Mouse (Mus musculus): ENCODE measurements around the gene Ciz1. TPM values are rescaled to one million over a fixed set of nuclear protein-coding genes. Genes with fewer than 3 reads are reported as not detected.

Ciz1 gene
- polyA plus RNA-seq, 2 experiments, result 13.1 to 40.3 TPM

DNA sequence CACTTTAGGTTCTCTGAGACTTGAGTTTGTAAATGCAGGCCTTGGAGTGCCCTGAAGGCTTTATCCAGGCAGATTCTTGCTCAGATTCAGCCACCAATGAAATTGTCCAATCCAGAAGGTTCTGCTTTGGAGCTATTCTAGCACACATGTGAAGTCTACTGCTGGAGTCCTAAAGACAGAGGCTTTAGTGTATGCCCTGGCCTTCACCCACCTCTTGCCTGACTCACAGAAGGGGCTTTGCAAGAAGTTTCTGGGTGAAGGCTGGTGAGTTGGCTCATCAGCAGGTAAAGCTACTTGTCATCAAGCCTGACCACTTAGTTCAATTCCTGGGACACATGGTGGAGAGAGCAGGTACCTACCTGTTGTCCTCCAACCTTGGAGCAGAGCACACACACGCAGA is 74.0 kb downstream of the Ciz1 start:
- H3K9ac ChIP-seq (replicated peaks), result no peak overlapping the region
- no peaks in the 10 kb centered on the region for H3K36me3 ChIP-seq (replicated peaks; ENCODE audit: control insufficient read depth, insufficient read depth, low read depth)
- no peaks in the 10 kb centered on the region for H3K9me3 ChIP-seq (ENCODE audit: control insufficient read depth, low read length)
- H3K4me1 ChIP-seq (replicated peaks; ENCODE audit: control insufficient read depth in 2 of 2, insufficient read depth in 2 of 2, low read length in 1 of 2), result peaks cover 29 to 61% of the 10 kb centered on the region in 2 experiments
- TF ChIP-seq EP300 (IDR thresholded peaks at IDR 0.05; ENCODE audit: low read depth) (no peak), CTCF (IDR thresholded peaks at IDR 0.05; ENCODE audit: low read depth) (no peak)
- 67% methylated on average over 1 of the region's 1 CpGs for WGBS (ENCODE audit: insufficient replicate concordance)
- ATAC-seq (ENCODE audit: insufficient read depth) (no peak), DNase-seq (ENCODE audit: low read depth in 3 of 3, low spot score in 3 of 3) (no peak)
- H3K4me2 ChIP-seq (ENCODE audit: low read depth), result no peak overlapping the region
- H3K27ac ChIP-seq, result no peak overlapping the region
- H3K27me3 ChIP-seq (ENCODE audit: control insufficient read depth, insufficient read depth, low read length), result no peaks in the 10 kb centered on the region
- H3K4me3 ChIP-seq (ENCODE audit: insufficient read depth in 1 of 2, low read depth in 2 of 2, low read length in 2 of 2), result no peak overlapping the region

DNA sequence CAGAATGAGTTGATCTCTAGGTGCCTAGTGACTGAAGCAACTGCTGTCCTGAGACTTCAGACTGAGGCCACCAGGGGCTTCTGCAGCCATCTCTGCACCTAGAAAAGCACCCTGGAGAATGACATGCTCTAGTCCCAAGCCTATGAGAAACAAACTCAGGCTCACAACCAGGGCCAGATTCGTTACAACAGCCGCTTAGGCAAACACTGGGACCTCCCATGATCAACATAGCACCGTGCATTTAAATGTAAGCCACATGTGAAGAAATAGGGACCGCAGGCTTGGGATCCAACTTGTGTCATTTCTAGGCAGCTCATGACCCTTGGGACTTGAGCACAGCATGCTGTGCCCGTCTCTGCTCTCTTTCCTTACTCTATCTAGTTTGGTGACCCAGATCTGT is 75.6 kb downstream of the Ciz1 start:
- Histone ChIP-seq H3K9me3 (ENCODE audit: control insufficient read depth, low read length) (no peaks in the 10 kb centered on the region), H3K4me2 (ENCODE audit: low read depth) (no peak overlapping the region), H3K36me3 (replicated peaks; ENCODE audit: control insufficient read depth, insufficient read depth, low read depth) (no peaks in the 10 kb centered on the region), H3K27ac (no peak overlapping the region), H3K4me1 (replicated peaks; ENCODE audit: control insufficient read depth in 2 of 2, insufficient read depth in 2 of 2, low read length in 1 of 2) (peaks cover 25 to 54% of the 10 kb centered on the region in 2 experiments), H3K27me3 (ENCODE audit: control insufficient read depth, insufficient read depth, low read length) (no peaks in the 10 kb centered on the region), H3K4me3 (ENCODE audit: insufficient read depth in 1 of 2, low read depth in 2 of 2, low read length in 2 of 2) (no peak overlapping the region), H3K9ac (replicated peaks) (no peak overlapping the region)
- TF ChIP-seq CTCF (IDR thresholded peaks at IDR 0.05; ENCODE audit: low read depth) (no peak), EP300 (IDR thresholded peaks at IDR 0.05; ENCODE audit: low read depth) (no peak)
- DNase-seq (ENCODE audit: low read depth in 3 of 3, low spot score in 3 of 3), result no peak
- 76% methylated on average over 5 of the region's 5 CpGs for WGBS (ENCODE audit: insufficient replicate concordance)
- ATAC-seq (ENCODE audit: insufficient read depth), result no peak

DNA sequence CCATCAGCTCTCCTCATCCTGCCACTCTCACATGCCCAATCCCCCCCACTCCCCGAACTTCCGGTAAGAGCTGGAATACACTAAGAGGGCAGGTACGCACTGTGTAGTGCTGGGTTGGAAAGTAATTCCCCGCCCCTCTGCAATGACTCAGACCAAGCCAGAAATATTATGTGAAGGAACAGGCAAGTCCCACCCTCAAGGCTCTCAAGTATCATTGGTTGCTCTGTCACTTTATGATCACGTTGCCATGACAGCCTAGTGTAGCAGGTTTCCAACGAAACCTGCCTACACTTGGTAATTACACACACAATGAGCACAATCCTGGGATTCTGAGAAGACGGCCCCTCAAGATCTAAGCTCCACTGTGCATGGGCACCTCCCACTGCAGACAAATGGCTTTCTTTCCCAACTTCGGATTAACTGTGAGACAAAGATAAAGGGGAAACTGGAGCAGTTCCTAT is 76.2 kb downstream of the Ciz1 start:
- H3K4me2 ChIP-seq (ENCODE audit: low read depth), result no peak overlapping the region
- H3K9me3 ChIP-seq (ENCODE audit: control insufficient read depth, low read length), result no peaks in the 10 kb centered on the region
- H3K4me3 ChIP-seq (ENCODE audit: insufficient read depth in 1 of 2, low read depth in 2 of 2, low read length in 2 of 2), result no peak overlapping the region
- ATAC-seq (ENCODE audit: insufficient read depth), result no peak; the same call in 1 of the 2 replicates
- H3K9ac ChIP-seq (replicated peaks), result no peak overlapping the region
- H3K27ac ChIP-seq, result no peak overlapping the region
- no peaks in the 10 kb centered on the region for H3K36me3 ChIP-seq (replicated peaks; ENCODE audit: control insufficient read depth, insufficient read depth, low read depth)
- no peaks in the 10 kb centered on the region for H3K27me3 ChIP-seq (ENCODE audit: control insufficient read depth, insufficient read depth, low read length)
- peaks cover 22 to 48% of the 10 kb centered on the region in 2 experiments for H3K4me1 ChIP-seq (replicated peaks; ENCODE audit: control insufficient read depth in 2 of 2, insufficient read depth in 2 of 2, low read length in 1 of 2)
- peak in 1 of 3 experiments; percentile 44 for DNase-seq (ENCODE audit: low read depth in 3 of 3, low spot score in 3 of 3)
- 50% methylated on average over 8 of the region's 8 CpGs for WGBS (ENCODE audit: insufficient replicate concordance)
- TF ChIP-seq EP300 (IDR thresholded peaks at IDR 0.05; ENCODE audit: low read depth) (no peak), CTCF (IDR thresholded peaks at IDR 0.05; ENCODE audit: low read depth) (no peak)

DNA sequence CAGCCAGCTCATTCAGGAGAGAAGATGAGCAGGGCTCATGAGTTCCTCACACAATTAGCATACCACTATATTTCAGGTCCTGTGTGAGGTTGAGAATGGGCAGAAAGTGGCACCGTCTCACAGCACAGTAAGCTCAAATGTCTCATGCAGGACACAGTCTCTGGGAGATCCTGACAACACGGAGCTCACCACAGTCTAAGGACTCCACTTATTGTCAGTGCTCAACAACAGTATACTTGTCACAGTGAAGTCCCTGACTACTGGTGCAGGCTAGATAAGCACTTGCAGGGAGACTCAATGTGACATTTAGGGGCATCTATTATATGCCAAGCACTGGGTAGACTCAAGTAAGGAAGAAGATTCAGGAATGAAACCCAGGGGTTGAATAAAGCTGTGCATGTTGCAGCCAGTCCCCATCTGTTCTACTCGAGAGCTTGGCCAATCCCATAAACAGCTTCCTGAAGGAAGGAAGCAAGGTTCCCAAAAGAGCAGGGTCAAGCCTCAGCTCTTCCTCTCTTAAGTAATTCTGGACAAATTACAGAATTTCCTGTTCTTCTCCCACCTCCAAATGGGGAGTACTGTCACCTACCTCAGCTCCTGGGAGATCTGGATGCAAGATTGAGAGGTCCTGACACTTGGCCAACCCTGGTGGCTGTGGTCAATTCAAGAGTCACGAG is 77.2 kb downstream of the Ciz1 start:
- Histone ChIP-seq H3K27ac (no peak overlapping the region), H3K4me1 (replicated peaks; ENCODE audit: control insufficient read depth in 2 of 2, insufficient read depth in 2 of 2, low read length in 1 of 2) (peaks cover 15 to 39% of the 10 kb centered on the region in 2 experiments; a peak in 3 of 4 replicates), H3K36me3 (replicated peaks; ENCODE audit: control insufficient read depth, insufficient read depth, low read depth) (no peaks in the 10 kb centered on the region), H3K9ac (replicated peaks) (no peak overlapping the region), H3K4me3 (ENCODE audit: insufficient read depth in 1 of 2, low read depth in 2 of 2, low read length in 2 of 2) (no peak overlapping the region), H3K27me3 (ENCODE audit: control insufficient read depth, insufficient read depth, low read length) (no peaks in the 10 kb centered on the region), H3K4me2 (ENCODE audit: low read depth) (no peak overlapping the region), H3K9me3 (ENCODE audit: control insufficient read depth, low read length) (no peaks in the 10 kb centered on the region)
- TF ChIP-seq EP300 (IDR thresholded peaks at IDR 0.05; ENCODE audit: low read depth) (no peak), CTCF (IDR thresholded peaks at IDR 0.05; ENCODE audit: low read depth) (no peak)
- no peak for DNase-seq (ENCODE audit: low read depth in 3 of 3, low spot score in 3 of 3)
- 33% methylated on average over 4 of the region's 4 CpGs for WGBS (ENCODE audit: insufficient replicate concordance)
- 0 out of 2 replicates have a peak, but pooled peaks have one; percentile 16 for ATAC-seq (ENCODE audit: insufficient read depth)

Small RNAs within 50 kb of the gene (microRNA-seq; reads per million reads assigned to microRNA genes)
- gene Gm23363, result not detected
- 60.0 reads per million, percentile 42 among the genes with 10 or more reads in this experiment for gene Mir199b

Other genes starting within 250 kb of the Ciz1 start
- gene Prrc2b, start 201.2 kb upstream of the Ciz1 start, polyA plus RNA-seq (2012; rRNA removed), result 6.7 and 7.6 TPM in 2 replicates
- gene Prrc2b, start 201.2 kb upstream of the Ciz1 start, polyA plus RNA-seq (2014; fragmentation: Nextera tagmentation; extraction: Ambion mirVana), result 6.2 and 10.6 TPM in 2 replicates
- 9.6 and 10.1 TPM in 2 replicates for gene Pomt1, start 115.7 kb upstream of the Ciz1 start, polyA plus RNA-seq (2012; rRNA removed)
- gene Pomt1, start 115.7 kb upstream of the Ciz1 start, polyA plus RNA-seq (2014; fragmentation: Nextera tagmentation; extraction: Ambion mirVana), result 10.1 and 12.1 TPM in 2 replicates
- gene Uck1, start 92.2 kb upstream of the Ciz1 start, polyA plus RNA-seq (2012; rRNA removed), result 17.7 and 19.8 TPM in 2 replicates
- 21.5 and 21.8 TPM in 2 replicates for gene Uck1, start 92.2 kb upstream of the Ciz1 start, polyA plus RNA-seq (2014; fragmentation: Nextera tagmentation; extraction: Ambion mirVana)
- gene Golga2, start 64.9 kb upstream of the Ciz1 start, polyA plus RNA-seq (2012; rRNA removed), result 10.0 and 13.0 TPM in 2 replicates
- 6.9 and 7.6 TPM in 2 replicates for gene Golga2, start 64.9 kb upstream of the Ciz1 start, polyA plus RNA-seq (2014; fragmentation: Nextera tagmentation; extraction: Ambion mirVana)
- 108 and 130 TPM in 2 replicates for gene Swi5, start 64.3 kb upstream of the Ciz1 start, polyA plus RNA-seq (2012; rRNA removed)
- gene Swi5, start 64.3 kb upstream of the Ciz1 start, polyA plus RNA-seq (2014; fragmentation: Nextera tagmentation; extraction: Ambion mirVana), result 100.0 and 105 TPM in 2 replicates
- 2.9 and 4.0 TPM in 2 replicates for gene Dnm1, start 1.0 kb downstream of the Ciz1 start, polyA plus RNA-seq (2012; rRNA removed)
- gene Dnm1, start 1.0 kb downstream of the Ciz1 start, polyA plus RNA-seq (2014; fragmentation: Nextera tagmentation; extraction: Ambion mirVana), result 0.43 and 0.56 TPM in 2 replicates
- gene 1110008P14Rik, start 29.6 kb downstream of the Ciz1 start, polyA plus RNA-seq (2012; rRNA removed), result 32.6 and 39.6 TPM in 2 replicates
- gene 1110008P14Rik, start 29.6 kb downstream of the Ciz1 start, polyA plus RNA-seq (2014; fragmentation: Nextera tagmentation; extraction: Ambion mirVana), result 38.7 and 40.8 TPM in 2 replicates
- 29.8 and 30.2 TPM in 2 replicates for gene Lcn2, start 35.9 kb downstream of the Ciz1 start, polyA plus RNA-seq (2012; rRNA removed)
- gene Lcn2, start 35.9 kb downstream of the Ciz1 start, polyA plus RNA-seq (2014; fragmentation: Nextera tagmentation; extraction: Ambion mirVana), result 41.1 and 65.1 TPM in 2 replicates
- 7.9 and 11.6 TPM in 2 replicates for gene Ptges2, start 43.6 kb downstream of the Ciz1 start, polyA plus RNA-seq (2012; rRNA removed)
- gene Ptges2, start 43.6 kb downstream of the Ciz1 start, polyA plus RNA-seq (2014; fragmentation: Nextera tagmentation; extraction: Ambion mirVana), result 11.4 and 14.0 TPM in 2 replicates
- gene Naif1, start 98.1 kb downstream of the Ciz1 start, polyA plus RNA-seq (2012; rRNA removed), result 1.3 and 1.4 TPM in 2 replicates
- gene Naif1, start 98.1 kb downstream of the Ciz1 start, polyA plus RNA-seq (2014; fragmentation: Nextera tagmentation; extraction: Ambion mirVana), result 1.6 and 2.0 TPM in 2 replicates
- 5.4 and 6.0 TPM in 2 replicates for gene Slc25a25, start 99.1 kb downstream of the Ciz1 start, polyA plus RNA-seq (2012; rRNA removed)
- 5.5 and 7.0 TPM in 2 replicates for gene Slc25a25, start 99.1 kb downstream of the Ciz1 start, polyA plus RNA-seq (2014; fragmentation: Nextera tagmentation; extraction: Ambion mirVana)
- 0.88 and 1.0 TPM in 2 replicates for gene Fam102a, start 183.0 kb downstream of the Ciz1 start, polyA plus RNA-seq (2012; rRNA removed)
- 0.91 and 1.1 TPM in 2 replicates for gene Fam102a, start 183.0 kb downstream of the Ciz1 start, polyA plus RNA-seq (2014; fragmentation: Nextera tagmentation; extraction: Ambion mirVana)
- 53.5 and 61.6 TPM in 2 replicates for gene Dpm2, start 218.5 kb downstream of the Ciz1 start, polyA plus RNA-seq (2012; rRNA removed)
- gene Dpm2, start 218.5 kb downstream of the Ciz1 start, polyA plus RNA-seq (2014; fragmentation: Nextera tagmentation; extraction: Ambion mirVana), result 53.6 and 54.6 TPM in 2 replicates
- gene Pip5kl1, start 222.5 kb downstream of the Ciz1 start, polyA plus RNA-seq (2012; rRNA removed), result 0.11 TPM in 2 replicates
- gene Pip5kl1, start 222.5 kb downstream of the Ciz1 start, polyA plus RNA-seq (2014; fragmentation: Nextera tagmentation; extraction: Ambion mirVana), result not detected in 2 replicates
- gene 9430097D07Rik, start 223.4 kb downstream of the Ciz1 start, polyA plus RNA-seq (2012; rRNA removed), result not detected in 2 replicates
- 0.06 TPM in 1 of 2 replicates, not detected in the other for gene 9430097D07Rik, start 223.4 kb downstream of the Ciz1 start, polyA plus RNA-seq (2014; fragmentation: Nextera tagmentation; extraction: Ambion mirVana)
- 5.4 and 5.6 TPM in 2 replicates for gene St6galnac4, start 234.8 kb downstream of the Ciz1 start, polyA plus RNA-seq (2012; rRNA removed)
- 6.2 and 6.8 TPM in 2 replicates for gene St6galnac4, start 234.8 kb downstream of the Ciz1 start, polyA plus RNA-seq (2014; fragmentation: Nextera tagmentation; extraction: Ambion mirVana)
- 9.9 and 14.3 TPM in 2 replicates for gene St6galnac6, start 247.4 kb downstream of the Ciz1 start, polyA plus RNA-seq (2012; rRNA removed)
- gene St6galnac6, start 247.4 kb downstream of the Ciz1 start, polyA plus RNA-seq (2014; fragmentation: Nextera tagmentation; extraction: Ambion mirVana), result 3.2 and 4.4 TPM in 2 replicates